ENCODE assay signal across 8 mouse cellular contexts in the genomic region with DNA sequence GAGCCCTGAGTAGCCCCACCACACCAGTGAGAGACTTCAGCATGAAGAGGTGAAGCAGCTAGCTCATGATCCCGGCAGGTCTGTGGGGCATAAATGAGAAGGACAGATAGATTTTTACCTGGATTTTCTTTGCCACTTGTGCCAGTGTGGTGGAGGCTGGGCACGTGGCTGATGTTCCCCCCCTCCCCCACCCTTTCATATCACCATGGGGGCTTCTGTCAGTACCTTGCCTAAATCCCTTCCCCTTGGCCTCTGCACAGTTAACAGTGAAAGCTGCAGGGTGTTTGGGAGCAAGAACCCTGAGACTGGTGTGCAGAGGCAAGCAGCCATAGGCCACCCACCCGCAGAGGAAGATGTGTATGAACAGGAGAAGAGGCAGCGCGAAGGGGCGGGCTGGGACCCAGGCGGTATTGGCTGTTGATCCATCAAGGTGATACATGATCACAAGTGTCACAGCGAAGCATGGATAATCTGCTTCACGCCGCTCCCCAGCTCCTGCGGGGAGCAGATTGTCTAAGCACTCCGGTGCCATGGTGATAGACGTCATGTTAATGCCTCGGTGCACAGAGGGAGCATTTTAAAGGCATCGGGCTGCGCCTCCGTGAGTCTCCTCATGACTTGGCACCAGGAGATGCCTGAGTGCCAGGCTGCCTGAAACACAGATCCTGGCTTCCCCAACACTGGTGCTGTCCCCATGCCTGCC. TPM values are rescaled to one million over a fixed set of nuclear protein-coding genes. Genes with fewer than 3 reads are reported as not detected.
DNase-seq lines count a peak whose midpoint lies in the region; ATAC-seq and TF ChIP-seq lines count a peak whose summit lies in the region.

No protein-coding gene starts in this region.

- TF ChIP-seq CTCF in forebrain, postnatal 0 days (IDR thresholded peaks at IDR 0.05; ENCODE audit: low read depth), result peak; percentile 38
- TF ChIP-seq CTCF in lung, postnatal 0 days (IDR thresholded peaks at IDR 0.05), result no peak

- intact Hi-C loops in heart, postnatal 10 days (cut with DNase I), result no loop called here
- intact Hi-C loops in gastrocnemius, postnatal 14 days (cut with DNase I; ENCODE audit: low total_unique reads), result loop anchor here (10.0 kb wide), 1 partner anchor 120 kb away; no protein-coding TSS in a partner anchor

- no peak overlapping the region for H3K27ac ChIP-seq in heart, embryonic 13.5 days (replicated peaks)
- H3K27ac ChIP-seq in forebrain, postnatal 0 days (ENCODE audit: low read depth, low read length), result peak overlapping the region; percentile 62
- peak overlapping the region; percentile 39 for H3K27ac ChIP-seq in neural tube, embryonic 13.5 days (replicated peaks)
- H3K27ac ChIP-seq in lung, postnatal 0 days (ENCODE audit: low read length), result no peak overlapping the region

- peaks cover 69% of the 10 kb centered on the region for H3K4me1 ChIP-seq in heart, embryonic 13.5 days
- H3K4me1 ChIP-seq in forebrain, postnatal 0 days (ENCODE audit: insufficient read depth), result peaks cover 26% of the 10 kb centered on the region
- peaks cover 66% of the 10 kb centered on the region for H3K4me1 ChIP-seq in neural tube, embryonic 13.5 days (replicated peaks)
- peaks cover 3% of the 10 kb centered on the region; the same call in 1 of the 2 replicates for H3K4me1 ChIP-seq in lung, postnatal 0 days (ENCODE audit: insufficient read depth, low read depth, low read length)

- WGBS in heart, embryonic 13.5 days, result 15% methylated on average over 17 of the region's 17 CpGs
- WGBS in forebrain, postnatal 0 days, result 3% methylated on average over 17 of the region's 17 CpGs
- 4% methylated on average over 17 of the region's 17 CpGs for WGBS in neural tube, embryonic 13.5 days
- 18% methylated on average over 17 of the region's 17 CpGs for WGBS in lung, postnatal 0 days

- peak overlapping the region; percentile 52 for H3K4me2 ChIP-seq in heart, embryonic 13.5 days
- peak overlapping the region; percentile 39 for H3K4me2 ChIP-seq in forebrain, postnatal 0 days (ENCODE audit: low read depth)
- H3K4me2 ChIP-seq in neural tube, embryonic 13.5 days, result peak overlapping the region; percentile 43
- H3K4me2 ChIP-seq in lung, postnatal 0 days (replicated peaks; ENCODE audit: low read depth, low read length), result no peak overlapping the region

- no peak for ATAC-seq in heart, embryonic 13.5 days (ENCODE audit: extremely low read depth, insufficient number of reproducible peaks, low FRiP score, low TSS enrichment)
- peak; percentile 91 for ATAC-seq in forebrain, postnatal 0 days
- ATAC-seq in neural tube, embryonic 13.5 days (ENCODE audit: low read depth), result peak; percentile 78
- no peak for ATAC-seq in lung, postnatal 0 days

- no peaks in the 10 kb centered on the region for H3K36me3 ChIP-seq in heart, embryonic 13.5 days
- no peaks in the 10 kb centered on the region for H3K36me3 ChIP-seq in forebrain, postnatal 0 days (ENCODE audit: insufficient read depth)
- no peaks in the 10 kb centered on the region for H3K36me3 ChIP-seq in neural tube, embryonic 13.5 days
- no peaks in the 10 kb centered on the region for H3K36me3 ChIP-seq in lung, postnatal 0 days (ENCODE audit: insufficient read depth, low read length)

- no peak for DNase-seq in heart, postnatal 10 days
- DNase-seq in cerebellum, adult 11-12 months, result peak; percentile 62
- DNase-seq in forebrain, postnatal 0 days, result peak; percentile 88
- DNase-seq in left cerebral cortex, adult 8-10 months (ENCODE audit: low spot score in 2 of 2), result peak; percentile 51 to 68
- DNase-seq in gastrocnemius, postnatal 14 days, result no peak
- no peak for DNase-seq in lung, postnatal 0 days (ENCODE audit: low spot score)

- H3K4me3 ChIP-seq in heart, embryonic 13.5 days, result peak overlapping the region; percentile 13; the same call in 1 of the 2 replicates
- H3K4me3 ChIP-seq in forebrain, postnatal 0 days (ENCODE audit: low read depth, low read length), result no peak overlapping the region
- no peak overlapping the region for H3K4me3 ChIP-seq in neural tube, embryonic 13.5 days
- no peak overlapping the region; the same call in 1 of the 2 replicates for H3K4me3 ChIP-seq in lung, postnatal 0 days (ENCODE audit: low read depth, low read length)

- no peak for TF ChIP-seq EP300 in lung, postnatal 0 days (IDR thresholded peaks at IDR 0.05)

- H3K27me3 ChIP-seq in heart, embryonic 13.5 days (replicated peaks), result peaks cover 59% of the 10 kb centered on the region
- H3K27me3 ChIP-seq in forebrain, postnatal 0 days (ENCODE audit: insufficient read depth, low read length), result no peaks in the 10 kb centered on the region
- peaks cover 47% of the 10 kb centered on the region for H3K27me3 ChIP-seq in neural tube, embryonic 13.5 days
- no peaks in the 10 kb centered on the region for H3K27me3 ChIP-seq in lung, postnatal 0 days (replicated peaks; ENCODE audit: insufficient read depth, low read length)

- no peaks in the 10 kb centered on the region for H3K9me3 ChIP-seq in heart, embryonic 13.5 days
- no peaks in the 10 kb centered on the region for H3K9me3 ChIP-seq in forebrain, postnatal 0 days (ENCODE audit: low read length)
- H3K9me3 ChIP-seq in neural tube, embryonic 13.5 days, result no peaks in the 10 kb centered on the region
- no peaks in the 10 kb centered on the region for H3K9me3 ChIP-seq in lung, postnatal 0 days (ENCODE audit: low read length)

- peak overlapping the region; percentile 44; the same call in 1 of the 2 replicates for H3K9ac ChIP-seq in heart, embryonic 13.5 days
- peak overlapping the region; percentile 33; the same call in 1 of the 2 replicates for H3K9ac ChIP-seq in forebrain, postnatal 0 days
- peak overlapping the region; percentile 48; the same call in 1 of the 2 replicates for H3K9ac ChIP-seq in neural tube, embryonic 13.5 days
- no peak overlapping the region for H3K9ac ChIP-seq in lung, postnatal 0 days (replicated peaks; ENCODE audit: low read depth)

RNA-seq across cellular contexts. Expression of gene Nfam1, which starts 1.3 kb away (rescaled TPM):
- 2.0 and 2.1 TPM in 2 replicates for polyA plus RNA-seq in heart, embryonic 13.5 days (2015; fragmentation: Nextera tagmentation; extraction: Ambion mirVana)
- total RNA-seq in heart, postnatal 10 days (2021), result 1 to 10 TPM; 1.6 to 2.2 TPM
- 0.69 and 2.9 TPM in 2 replicates for total RNA-seq in forebrain, postnatal 0 days (2014; rRNA removed)
- polyA plus RNA-seq in forebrain, postnatal 0 days (2015; fragmentation: Nextera tagmentation; extraction: Ambion mirVana), result 1.5 and 1.8 TPM in 2 replicates
- total RNA-seq in left cerebral cortex, adult 8-10 months (2022), result 1 to 10 TPM; 2.3 to 4.1 (median 3.6) TPM
- polyA plus RNA-seq in neural tube, embryonic 13.5 days (2015; fragmentation: Nextera tagmentation; extraction: Ambion mirVana), result 2.4 and 2.6 TPM in 2 replicates
- total RNA-seq in gastrocnemius, postnatal 14 days (2021), result 1 to 10 TPM; 1.0 to 1.4 TPM
- polyA plus RNA-seq in lung, postnatal 0 days (2015; fragmentation: Nextera tagmentation; extraction: Ambion mirVana), result 6.3 and 6.5 TPM in 2 replicates

RNA-seq across cellular contexts. Expression of gene Tcf20, which starts 46.8 kb away (rescaled TPM):
- 4.6 and 4.8 TPM in 2 replicates for polyA plus RNA-seq in heart, embryonic 13.5 days (2015; fragmentation: Nextera tagmentation; extraction: Ambion mirVana)
- 10 to 100 TPM; 60.7 to 67.9 TPM for total RNA-seq in heart, postnatal 10 days (2021)
- 120 and 150 TPM in 2 replicates for total RNA-seq in forebrain, postnatal 0 days (2014; rRNA removed)
- polyA plus RNA-seq in forebrain, postnatal 0 days (2015; fragmentation: Nextera tagmentation; extraction: Ambion mirVana), result 10.3 and 12.2 TPM in 2 replicates
- total RNA-seq in left cerebral cortex, adult 8-10 months (2022), result 100 to 1,000 TPM; 229 to 258 (median 236) TPM
- polyA plus RNA-seq in neural tube, embryonic 13.5 days (2015; fragmentation: Nextera tagmentation; extraction: Ambion mirVana), result 11.8 and 12.7 TPM in 2 replicates
- total RNA-seq in gastrocnemius, postnatal 14 days (2021), result 10 to 100 TPM; 21.9 to 26.0 TPM
- polyA plus RNA-seq in lung, postnatal 0 days (2015; fragmentation: Nextera tagmentation; extraction: Ambion mirVana), result 6.1 and 7.3 TPM in 2 replicates

RNA-seq across cellular contexts. Expression of gene Serhl, which starts 54.9 kb away (rescaled TPM):
- polyA plus RNA-seq in heart, embryonic 13.5 days (2015; fragmentation: Nextera tagmentation; extraction: Ambion mirVana), result 61.0 and 62.8 TPM in 2 replicates
- total RNA-seq in heart, postnatal 10 days (2021), result 10 to 100 TPM; 54.6 to 59.1 TPM
- total RNA-seq in forebrain, postnatal 0 days (2014; rRNA removed), result 7.2 and 11.9 TPM in 2 replicates
- polyA plus RNA-seq in forebrain, postnatal 0 days (2015; fragmentation: Nextera tagmentation; extraction: Ambion mirVana), result 39.1 and 42.6 TPM in 2 replicates
- total RNA-seq in left cerebral cortex, adult 8-10 months (2022), result 10 to 100 TPM in 2 of 4 experiments, 1 to 10 TPM in 2; 8.6 to 12.4 (median 10.0) TPM
- 20.8 and 31.3 TPM in 2 replicates for polyA plus RNA-seq in neural tube, embryonic 13.5 days (2015; fragmentation: Nextera tagmentation; extraction: Ambion mirVana)
- 10 to 100 TPM; 31.9 to 32.5 TPM for total RNA-seq in gastrocnemius, postnatal 14 days (2021)
- 50.9 and 53.9 TPM in 2 replicates for polyA plus RNA-seq in lung, postnatal 0 days (2015; fragmentation: Nextera tagmentation; extraction: Ambion mirVana)

Comparison
In these comparisons a context has a peak if more than half of its experiments do, and no peak if none do; other contexts are left out.
1. ATAC-seq: peak in forebrain, postnatal 0 days (single experiment) and neural tube, embryonic 13.5 days (single experiment); none in heart, embryonic 13.5 days (single experiment) and lung, postnatal 0 days (single experiment).
2. H3K27ac ChIP-seq: peak in forebrain, postnatal 0 days (single experiment) and neural tube, embryonic 13.5 days (single experiment); none in heart, embryonic 13.5 days (single experiment) and lung, postnatal 0 days (single experiment).
3. DNase-seq: peak in cerebellum, adult 11-12 months (single experiment), forebrain, postnatal 0 days (single experiment) and left cerebral cortex, adult 8-10 months (2 of 2); none in heart, postnatal 10 days (0 of 2), gastrocnemius, postnatal 14 days (single experiment) and lung, postnatal 0 days (single experiment).